Mouse (Mus musculus) heart, postnatal 4 days (tissue): ENCODE results near the gene Hipk4. TPM values are rescaled to one million over a fixed set of nuclear protein-coding genes. Genes with fewer than 3 reads are reported as not detected.

Experiments used
- total RNA-seq, 2 experiments: library from RNA; stranded (reverse); gene quantifications; 2 replicates each; pipeline ENCODE4 v1.2.3; 2021

Hipk4 gene
- total RNA-seq, 2 experiments from 2014 or later: 0.83 to 1.0 TPM

Other genes starting within 250 kb of the Hipk4 start
- 100 to 1,000 TPM; 238 to 255 TPM for gene Ltbp4, start 185.6 kb upstream of the Hipk4 start, total RNA-seq
- 10 to 100 TPM; 18.4 to 19.8 TPM for gene Shkbp1, start 167.2 kb upstream of the Hipk4 start, total RNA-seq
- gene Gm20479, start 165.8 kb upstream of the Hipk4 start, total RNA-seq: 1 to 10 TPM in 1 of 2 experiments, not detected in 1; 3.7 TPM
- gene Sptbn4, start 75.6 kb upstream of the Hipk4 start, total RNA-seq: under 1 TPM; 0.32 to 0.50 TPM
- gene Blvrb, start 75.3 kb upstream of the Hipk4 start, total RNA-seq: 10 to 100 TPM; 36.3 to 44.5 TPM
- 10 to 100 TPM in 1 of 2 experiments, 1 to 10 TPM in 1; 7.4 to 10.1 TPM for gene Sertad3, start 49.5 kb upstream of the Hipk4 start, total RNA-seq
- gene Sertad1, start 36.4 kb upstream of the Hipk4 start, total RNA-seq: 10 to 100 TPM; 14.4 to 15.5 TPM
- gene Prx, start 23.9 kb upstream of the Hipk4 start, total RNA-seq: 1 to 10 TPM; 4.1 to 5.9 TPM
- gene Pld3, start 30.0 kb downstream of the Hipk4 start, total RNA-seq: 10 to 100 TPM; 28.9 to 32.4 TPM
- 10 to 100 TPM; 54.9 to 58.4 TPM for gene 2310022A10Rik, start 30.0 kb downstream of the Hipk4 start, total RNA-seq
- 100 to 1,000 TPM; 158 to 164 TPM for gene Akt2, start 68.3 kb downstream of the Hipk4 start, total RNA-seq
- not detected for gene Ttc9b, start 130.6 kb downstream of the Hipk4 start, total RNA-seq
- 10 to 100 TPM; 16.7 TPM for gene Map3k10, start 151.3 kb downstream of the Hipk4 start, total RNA-seq
- under 1 TPM; 0.70 to 0.81 TPM for gene Zfp607b, start 166.1 kb downstream of the Hipk4 start, total RNA-seq
- 10 to 100 TPM in 1 of 2 experiments, 1 to 10 TPM in 1; 9.1 to 11.5 TPM for gene Zfp60, start 208.1 kb downstream of the Hipk4 start, total RNA-seq